In genomic region chr3:108458380-108458779, GRCm38 (mm10) we compare ENCODE assay signal across 10 mouse cellular contexts. TPM values are rescaled to one million over a fixed set of nuclear protein-coding genes. Genes with fewer than 3 reads are reported as not detected.
DNase-seq lines count a peak whose midpoint lies in the region; ATAC-seq and TF ChIP-seq lines count a peak whose summit lies in the region.
"Had no signal": no experiment of that assay in that cellular context is flagged by ENCODE, and none has a peak within 500 bp of the region (broad histone marks: within the 10 kb centered on the region; RNA-seq: fewer than 3 reads in every experiment).

No protein-coding gene starts in this region.

- 0 out of 2 replicates have a peak, but pooled peaks have one; percentile 36 for TF ChIP-seq POLR2A in thymus, adult 2 months (IDR thresholded peaks at IDR 0.05; ENCODE audit: control insufficient read depth, extremely low read depth, insufficient read depth, low read length, poor library complexity)

- H3K27ac ChIP-seq in lung, embryonic 15.5 days, result peak overlapping the region; percentile 3; the same call in 1 of the 2 replicates
- peak overlapping the region; percentile 18; the same call in 1 of the 2 replicates for H3K27ac ChIP-seq in intestine, embryonic 16.5 days (ENCODE audit: low read length)
- H3K27ac ChIP-seq in thymus, adult 2 months (ENCODE audit: control insufficient read depth, insufficient read depth, low read length), result peak overlapping the region; percentile 70
- H3K27ac ChIP-seq: embryonic facial prominence, embryonic 12.5 days; liver, embryonic 14.5 days had no signal

- no peak for TF ChIP-seq CTCF in thymus, adult 2 months (IDR thresholded peaks at IDR 0.05; ENCODE audit: borderline replicate concordance, control insufficient read depth, extremely low read depth, insufficient read depth, low read length, poor library complexity)

- no peaks in the 10 kb centered on the region for H3K9me3 ChIP-seq in erythroblast, embryonic 14.5 days (ENCODE audit: control insufficient read depth, low read length)
- no peaks in the 10 kb centered on the region for H3K9me3 ChIP-seq in lung, embryonic 15.5 days
- no peaks in the 10 kb centered on the region for H3K9me3 ChIP-seq in intestine, embryonic 16.5 days (ENCODE audit: control insufficient read depth, low read length)
- H3K9me3 ChIP-seq: embryonic facial prominence, embryonic 12.5 days had no signal

- ATAC-seq in erythroblast, adult 5-6 weeks (replicated peaks; ENCODE audit: low FRiP score, poor library complexity, severe bottlenecking), result no peak
- no peak; the same call in 1 of the 2 replicates for ATAC-seq in lung, embryonic 15.5 days (ENCODE audit: borderline replicate concordance, extremely low read depth, low FRiP score, low TSS enrichment)
- ATAC-seq in intestine, embryonic 16.5 days, result peak; percentile 58

- peak overlapping the region; percentile 33 for H3K4me2 ChIP-seq in lung, embryonic 15.5 days
- H3K4me2 ChIP-seq in intestine, embryonic 16.5 days (ENCODE audit: low read depth, low read length), result peak overlapping the region; percentile 32
- H3K4me2 ChIP-seq: embryonic facial prominence, embryonic 12.5 days had no signal

- H3K27me3 ChIP-seq in erythroblast, embryonic 14.5 days (ENCODE audit: control insufficient read depth), result peaks cover 4% of the 10 kb centered on the region
- H3K27me3 ChIP-seq in lung, embryonic 15.5 days, result no peaks in the 10 kb centered on the region
- H3K27me3 ChIP-seq in intestine, embryonic 16.5 days (replicated peaks; ENCODE audit: control insufficient read depth, insufficient read depth, low read length), result no peaks in the 10 kb centered on the region
- H3K27me3 ChIP-seq in thymus, adult 2 months (ENCODE audit: control insufficient read depth, insufficient read depth, low read length), result no peaks in the 10 kb centered on the region
- H3K27me3 ChIP-seq: embryonic facial prominence, embryonic 12.5 days had no signal

- peaks cover 5% of the 10 kb centered on the region for H3K4me1 ChIP-seq in erythroblast, embryonic 14.5 days (ENCODE audit: control insufficient read depth)
- H3K4me1 ChIP-seq in lung, embryonic 15.5 days, result peaks cover 9% of the 10 kb centered on the region
- 0 out of 2 replicates have a peak, but pooled peaks cover 8% of the 10 kb centered on the region for H3K4me1 ChIP-seq in intestine, embryonic 16.5 days (ENCODE audit: control insufficient read depth, insufficient read depth, low read length)
- H3K4me1 ChIP-seq in thymus, adult 2 months (replicated peaks; ENCODE audit: control insufficient read depth, insufficient read depth, low read length), result peaks cover 11% of the 10 kb centered on the region
- H3K4me1 ChIP-seq: embryonic facial prominence, embryonic 12.5 days had no signal

- H3K36me3 ChIP-seq in erythroblast, embryonic 14.5 days (ENCODE audit: control insufficient read depth), result no peaks in the 10 kb centered on the region
- no peaks in the 10 kb centered on the region for H3K36me3 ChIP-seq in lung, embryonic 15.5 days
- H3K36me3 ChIP-seq in intestine, embryonic 16.5 days (ENCODE audit: control insufficient read depth, insufficient read depth, low read length), result no peaks in the 10 kb centered on the region
- no peaks in the 10 kb centered on the region for H3K36me3 ChIP-seq in thymus, adult 2 months (ENCODE audit: control insufficient read depth, insufficient read depth, low read length)
- H3K36me3 ChIP-seq: embryonic facial prominence, embryonic 12.5 days had no signal

- 38% methylated on average over 14 of the region's 14 CpGs for WGBS in lung, embryonic 15.5 days
- 57% methylated on average over 14 of the region's 14 CpGs for WGBS in intestine, embryonic 16.5 days
- WGBS in thymus, adult 2 months, result 47% methylated on average over 14 of the region's 14 CpGs

- no peak overlapping the region for H3K9ac ChIP-seq in lung, embryonic 15.5 days
- H3K9ac ChIP-seq in intestine, embryonic 16.5 days (ENCODE audit: low read depth, low read length), result peak overlapping the region; percentile 49
- H3K9ac ChIP-seq: embryonic facial prominence, embryonic 12.5 days; liver, embryonic 14.5 days had no signal

- H3K4me3 ChIP-seq in erythroblast, embryonic 14.5 days (replicated peaks), result peak overlapping the region; percentile 25
- no peak overlapping the region for H3K4me3 ChIP-seq in lung, embryonic 15.5 days
- peak overlapping the region; percentile 11; the same call in 1 of the 2 replicates for H3K4me3 ChIP-seq in intestine, embryonic 16.5 days (ENCODE audit: low read length)
- peak overlapping the region; percentile 28 for H3K4me3 ChIP-seq in thymus, adult 2 months (ENCODE audit: control insufficient read depth, insufficient read depth, low read length)
- H3K4me3 ChIP-seq: embryonic facial prominence, embryonic 12.5 days had no signal

- DNase-seq in lung, postnatal 14 days, result no peak
- peak; percentile 7 for DNase-seq in thymus, adult 2 months
- DNase-seq in Muller cell, postnatal 12 days (ENCODE audit: inconsistent ontology term), result no peak
- DNase-seq in kidney, adult 8-10 months, result no peak

RNA-seq across cellular contexts. Expression of gene Sars, which starts 13.4 kb away (rescaled TPM):
- polyA plus RNA-seq in erythroblast, embryonic 14.5 days (2012), result 14.4 and 14.8 TPM in 2 replicates
- total RNA-seq in erythroblast, adult 5-6 weeks (2015; ENCODE audit: low replicate concordance), result 15.5 and 20.4 TPM in 2 replicates
- total RNA-seq in erythroblast, adult 5-6 weeks (2017; ENCODE audit: low replicate concordance), result 91.9 and 143 TPM in 2 replicates
- 115 and 116 TPM in 2 replicates for polyA plus RNA-seq in lung, embryonic 15.5 days (2015; fragmentation: Nextera tagmentation; extraction: Ambion mirVana)
- 166 and 168 TPM in 2 replicates for polyA plus RNA-seq in intestine, embryonic 16.5 days (2015; fragmentation: Nextera tagmentation; extraction: Ambion mirVana)
- 45.7 and 46.5 TPM in 2 replicates for polyA plus RNA-seq in thymus, adult 2 months (2012; rRNA removed)

RNA-seq across cellular contexts. Expression of gene Celsr2, which starts 43.0 kb away (rescaled TPM):
- 0.15 and 0.33 TPM in 2 replicates for polyA plus RNA-seq in erythroblast, embryonic 14.5 days (2012)
- total RNA-seq in erythroblast, adult 5-6 weeks (2015; ENCODE audit: low replicate concordance), result not detected in 2 replicates
- total RNA-seq in erythroblast, adult 5-6 weeks (2017; ENCODE audit: low replicate concordance), result 0.14 TPM in 1 of 2 replicates, not detected in the other
- 7.5 and 8.5 TPM in 2 replicates for polyA plus RNA-seq in lung, embryonic 15.5 days (2015; fragmentation: Nextera tagmentation; extraction: Ambion mirVana)
- polyA plus RNA-seq in intestine, embryonic 16.5 days (2015; fragmentation: Nextera tagmentation; extraction: Ambion mirVana), result 2.6 and 3.0 TPM in 2 replicates
- polyA plus RNA-seq in thymus, adult 2 months (2012; rRNA removed), result 28.2 and 37.6 TPM in 2 replicates

Comparison
In these comparisons a context has a peak if more than half of its experiments do, and no peak if none do; other contexts are left out.
1. H3K27ac ChIP-seq: peak in every context shown above with its lines; median percentile 70 in thymus, adult 2 months; 18 in intestine, embryonic 16.5 days; 3 in lung, embryonic 15.5 days.